Comparison of ENCODE assay signal across 26 mouse cellular contexts in genomic region chr6:65743871-65744202, GRCm38 (mm10). TPM values are rescaled to one million over a fixed set of nuclear protein-coding genes. Genes with fewer than 3 reads are reported as not detected.
A peak's percentile ranks its signal among the peaks of the same experiment; 100 is the strongest.
DNase-seq lines count a peak whose midpoint lies in the region; ATAC-seq and TF ChIP-seq lines count a peak whose summit lies in the region.
"Had no signal": no experiment of that assay in that cellular context is flagged by ENCODE, and none has a peak within 500 bp of the region (broad histone marks: within the 10 kb centered on the region; RNA-seq: fewer than 3 reads in every experiment).

No protein-coding gene starts in this region.

- no peaks in the 10 kb centered on the region for H3K9me3 ChIP-seq in hindbrain, embryonic 11.5 days (ENCODE audit: control insufficient read depth, low read length)
- H3K9me3 ChIP-seq in hindbrain, postnatal 0 days (ENCODE audit: low read length), result no peaks in the 10 kb centered on the region
- H3K9me3 ChIP-seq in midbrain, embryonic 11.5 days (ENCODE audit: control insufficient read depth, low read length), result peaks cover 3% of the 10 kb centered on the region
- H3K9me3 ChIP-seq in midbrain, embryonic 13.5 days, result no peaks in the 10 kb centered on the region
- no peaks in the 10 kb centered on the region for H3K9me3 ChIP-seq in CH12.LX (replicated peaks; ENCODE audit: low read length)
- H3K9me3 ChIP-seq: forebrain, embryonic 12.5 days; heart, embryonic 12.5 days; heart, embryonic 15.5 days; hindbrain, embryonic 15.5 days; intestine, embryonic 15.5 days had no signal

- no peak for TF ChIP-seq EP300 in CH12.LX (IDR thresholded peaks at IDR 0.05; ENCODE audit: low read length)

- TF ChIP-seq CTCF in hindbrain, postnatal 0 days (IDR thresholded peaks at IDR 0.05; ENCODE audit: low read depth), result no peak
- TF ChIP-seq CTCF in CH12.LX (conservative IDR thresholded peaks at IDR 0.05 in 1 of 2, IDR thresholded peaks at IDR 0.05 in 1 of 2; ENCODE audit: low read depth in 2 of 2, low read length in 2 of 2), result no peak

- in situ Hi-C loops in CH12.LX (cut with MboI; ENCODE audit: low pct_ligation_motif_present, low pct_unique_long_range_greater_than_20kb, low sequenced_read_pairs), result no loop called here

- dilution Hi-C loops in CH12.LX (cut with MboI; ENCODE audit: extremely low pct_ligation_motif_present, extremely low pct_unique_long_range_greater_than_20kb, low sequenced_read_pairs), result no loop called here

- TF ChIP-seq RAD21 in CH12.LX (IDR thresholded peaks at IDR 0.05; ENCODE audit: low read depth, low read length), result no peak

- no peak overlapping the region for H3K27ac ChIP-seq in hindbrain, embryonic 11.5 days (ENCODE audit: low read depth, low read length)
- H3K27ac ChIP-seq in hindbrain, postnatal 0 days, result no peak overlapping the region
- H3K27ac ChIP-seq in midbrain, embryonic 11.5 days (ENCODE audit: low read depth, low read length), result no peak overlapping the region
- H3K27ac ChIP-seq in midbrain, embryonic 13.5 days, result no peak overlapping the region
- H3K27ac ChIP-seq in CH12.LX (ENCODE audit: insufficient read depth, low read depth), result no peak overlapping the region
- H3K27ac ChIP-seq: embryonic facial prominence, embryonic 10.5 days; embryonic facial prominence, embryonic 13.5 days; forebrain, embryonic 12.5 days; forebrain, embryonic 15.5 days; heart, embryonic 15.5 days; hindbrain, embryonic 15.5 days; intestine, embryonic 15.5 days had no signal

- no peaks in the 10 kb centered on the region for H3K36me3 ChIP-seq in hindbrain, embryonic 11.5 days (ENCODE audit: control insufficient read depth, insufficient read depth, low read length)
- H3K36me3 ChIP-seq in hindbrain, postnatal 0 days (ENCODE audit: insufficient read depth, low read length), result no peaks in the 10 kb centered on the region
- no peaks in the 10 kb centered on the region for H3K36me3 ChIP-seq in midbrain, embryonic 11.5 days (ENCODE audit: control insufficient read depth, insufficient read depth, low read length)
- H3K36me3 ChIP-seq in midbrain, embryonic 13.5 days, result no peaks in the 10 kb centered on the region
- H3K36me3 ChIP-seq in CH12.LX (replicated peaks in 1 of 2; ENCODE audit: control insufficient read depth in 1 of 2, insufficient read depth in 1 of 2, low read length in 1 of 2), result no peaks in the 10 kb centered on the region
- H3K36me3 ChIP-seq: embryonic facial prominence, embryonic 13.5 days; forebrain, embryonic 12.5 days; forebrain, embryonic 15.5 days; heart, embryonic 12.5 days; heart, embryonic 15.5 days; hindbrain, embryonic 15.5 days; intestine, embryonic 15.5 days had no signal

- no peaks in the 10 kb centered on the region for H3K79me2 ChIP-seq in CH12.LX (replicated peaks; ENCODE audit: control insufficient read depth, extremely low read depth, insufficient read depth, poor library complexity, severe bottlenecking)

- H3K9ac ChIP-seq in hindbrain, embryonic 11.5 days (ENCODE audit: low read depth, low read length), result no peak overlapping the region
- H3K9ac ChIP-seq in hindbrain, postnatal 0 days (replicated peaks; ENCODE audit: low read length), result no peak overlapping the region
- H3K9ac ChIP-seq in midbrain, embryonic 11.5 days (ENCODE audit: low read length), result no peak overlapping the region
- no peak overlapping the region for H3K9ac ChIP-seq in midbrain, embryonic 13.5 days (replicated peaks)
- H3K9ac ChIP-seq in CH12.LX (ENCODE audit: insufficient read depth, low read depth), result no peak overlapping the region
- H3K9ac ChIP-seq: embryonic facial prominence, embryonic 13.5 days; forebrain, embryonic 12.5 days; forebrain, embryonic 15.5 days; heart, embryonic 12.5 days; heart, embryonic 15.5 days; hindbrain, embryonic 15.5 days; intestine, embryonic 15.5 days had no signal

- peak; percentile 12 for DNase-seq in hindbrain, embryonic 11.5 days (ENCODE audit: low spot score)
- no peak for DNase-seq in hindbrain, postnatal 0 days (ENCODE audit: low spot score)
- no peak for DNase-seq in midbrain, embryonic 11.5 days (ENCODE audit: low spot score, missing footprints)
- DNase-seq in CH12.LX (ENCODE audit: extremely low read depth), result peak; percentile 2
- peak; percentile 17 for DNase-seq in Muller cell, postnatal 12 days (ENCODE audit: inconsistent ontology term)
- DNase-seq: adrenal gland, postnatal 10 days; adrenal gland, postnatal 36 days; cerebellum, adult 18-20 months; cerebellum, adult 9-10 months; cerebellum, postnatal 14 days; gastrocnemius, postnatal 25 days; heart, adult 18-20 months; heart, postnatal 10 days; heart, postnatal 36 days had no signal

- no peaks in the 10 kb centered on the region for H3K4me1 ChIP-seq in hindbrain, embryonic 11.5 days (replicated peaks; ENCODE audit: control insufficient read depth, insufficient read depth, low read length)
- H3K4me1 ChIP-seq in hindbrain, postnatal 0 days (ENCODE audit: insufficient read depth, low read length), result no peaks in the 10 kb centered on the region
- H3K4me1 ChIP-seq in midbrain, embryonic 11.5 days (ENCODE audit: control insufficient read depth, insufficient read depth, low read length), result no peaks in the 10 kb centered on the region; the same call in 1 of the 2 replicates
- H3K4me1 ChIP-seq in midbrain, embryonic 13.5 days (replicated peaks), result 0 out of 2 replicates have a peak, but pooled peaks cover 3% of the 10 kb centered on the region
- H3K4me1 ChIP-seq in CH12.LX (ENCODE audit: control insufficient read depth in 1 of 2, insufficient read depth in 2 of 2), result no peaks in the 10 kb centered on the region
- H3K4me1 ChIP-seq: embryonic facial prominence, embryonic 10.5 days; embryonic facial prominence, embryonic 13.5 days; forebrain, embryonic 12.5 days; forebrain, embryonic 15.5 days; heart, embryonic 15.5 days; hindbrain, embryonic 15.5 days; intestine, embryonic 15.5 days had no signal

- no peak overlapping the region for H3K4me2 ChIP-seq in hindbrain, embryonic 11.5 days (replicated peaks; ENCODE audit: low read depth, low read length)
- no peak overlapping the region for H3K4me2 ChIP-seq in hindbrain, postnatal 0 days (ENCODE audit: low read depth, low read length)
- H3K4me2 ChIP-seq in midbrain, embryonic 11.5 days, result no peak overlapping the region
- H3K4me2 ChIP-seq in midbrain, embryonic 13.5 days (replicated peaks), result no peak overlapping the region
- H3K4me2 ChIP-seq in CH12.LX (ENCODE audit: insufficient read depth, low read depth, poor library complexity, severe bottlenecking), result no peak overlapping the region
- H3K4me2 ChIP-seq: embryonic facial prominence, embryonic 13.5 days; forebrain, embryonic 12.5 days; forebrain, embryonic 15.5 days; heart, embryonic 12.5 days; heart, embryonic 15.5 days; hindbrain, embryonic 15.5 days; intestine, embryonic 15.5 days had no signal

- H3K27me3 ChIP-seq in hindbrain, embryonic 11.5 days (ENCODE audit: control insufficient read depth, insufficient read depth, low read length), result no peaks in the 10 kb centered on the region
- no peaks in the 10 kb centered on the region for H3K27me3 ChIP-seq in hindbrain, postnatal 0 days (ENCODE audit: insufficient read depth, low read length)
- H3K27me3 ChIP-seq in midbrain, embryonic 11.5 days (ENCODE audit: control insufficient read depth, insufficient read depth, low read length), result no peaks in the 10 kb centered on the region
- H3K27me3 ChIP-seq in midbrain, embryonic 13.5 days, result no peaks in the 10 kb centered on the region
- H3K27me3 ChIP-seq in CH12.LX (replicated peaks), result no peaks in the 10 kb centered on the region
- H3K27me3 ChIP-seq: embryonic facial prominence, embryonic 13.5 days; forebrain, embryonic 12.5 days; forebrain, embryonic 15.5 days; heart, embryonic 12.5 days; heart, embryonic 15.5 days; hindbrain, embryonic 15.5 days; intestine, embryonic 15.5 days had no signal

- TF ChIP-seq POLR2A in CH12.LX (IDR thresholded peaks at IDR 0.05; ENCODE audit: low read depth, low read length), result no peak

- H3K4me3 ChIP-seq in hindbrain, embryonic 11.5 days (ENCODE audit: low read depth, low read length), result no peak overlapping the region
- H3K4me3 ChIP-seq in hindbrain, postnatal 0 days (ENCODE audit: low read length), result no peak overlapping the region
- H3K4me3 ChIP-seq in midbrain, embryonic 11.5 days (ENCODE audit: low read depth, low read length), result no peak overlapping the region
- no peak overlapping the region for H3K4me3 ChIP-seq in midbrain, embryonic 13.5 days (replicated peaks)
- no peak overlapping the region for H3K4me3 ChIP-seq in CH12.LX (replicated peaks in 1 of 3; ENCODE audit: low read depth in 2 of 3, low read length in 2 of 3, poor library complexity in 1 of 3)
- H3K4me3 ChIP-seq: embryonic facial prominence, embryonic 10.5 days; embryonic facial prominence, embryonic 13.5 days; erythroblast, embryonic 14.5 days; forebrain, embryonic 12.5 days; forebrain, embryonic 15.5 days; heart, embryonic 12.5 days; heart, embryonic 15.5 days; hindbrain, embryonic 15.5 days; intestine, embryonic 15.5 days had no signal

- ATAC-seq in hindbrain, embryonic 11.5 days (ENCODE audit: low FRiP score), result peak; percentile 52
- ATAC-seq in hindbrain, postnatal 0 days, result no peak
- peak; percentile 58; the same call in 1 of the 2 replicates for ATAC-seq in midbrain, embryonic 11.5 days (ENCODE audit: low FRiP score)
- no peak for ATAC-seq in midbrain, embryonic 13.5 days
- ATAC-seq: CD4-positive, CD25-positive, alpha-beta regulatory T cell, adult 4 months; forebrain, embryonic 15.5 days; intestine, embryonic 15.5 days; Patski had no signal

TF ChIP-seq in CH12.LX, 34 proteins besides CTCF, POLR2A, EP300 and RAD21 (continues in another document):
- TF ChIP-seq MAZ (IDR thresholded peaks at IDR 0.05; ENCODE audit: low read depth, low read length) (no peak), MAX (IDR thresholded peaks at IDR 0.05; ENCODE audit: low read length) (no peak), HCFC1 (IDR thresholded peaks at IDR 0.05; ENCODE audit: low read depth, low read length) (no peak), MXI1 (IDR thresholded peaks at IDR 0.05; ENCODE audit: low read depth, low read length) (no peak), TBP (conservative IDR thresholded peaks at IDR 0.05; ENCODE audit: low read depth, low read length) (no peak), TCF12 (IDR thresholded peaks at IDR 0.05; ENCODE audit: low read depth, low read length) (no peak), E2F4 (IDR thresholded peaks at IDR 0.05; ENCODE audit: insufficient replicate concordance, low read depth, low read length) (no peak), SMC3 (IDR thresholded peaks at IDR 0.05; ENCODE audit: low read depth, low read length) (no peak), ZNF384 (IDR thresholded peaks at IDR 0.05; ENCODE audit: low read depth, low read length) (no peak)

RNA-seq across cellular contexts. Expression of gene Prdm5, which starts 35.0 kb away (rescaled TPM):
- polyA plus RNA-seq in hindbrain, embryonic 11.5 days (2014; fragmentation: Nextera tagmentation; extraction: Ambion mirVana), result 16.2 and 16.4 TPM in 2 replicates
- 7.4 and 11.9 TPM in 2 replicates for total RNA-seq in hindbrain, postnatal 0 days (2014; rRNA removed)
- 5.0 and 6.9 TPM in 2 replicates for polyA plus RNA-seq in hindbrain, postnatal 0 days (2015; fragmentation: Nextera tagmentation; extraction: Ambion mirVana)
- polyA plus RNA-seq in midbrain, embryonic 11.5 days (2014; fragmentation: Nextera tagmentation; extraction: Ambion mirVana), result 13.1 and 13.3 TPM in 2 replicates
- 6.8 and 7.2 TPM in 2 replicates for polyA plus RNA-seq in midbrain, embryonic 13.5 days (2015; fragmentation: Nextera tagmentation; extraction: Ambion mirVana)
- total RNA-seq in CH12.LX (2012; rRNA removed), result not detected in 2 replicates
- not detected in 2 replicates for total RNA-seq in CH12.LX (2014; rRNA removed)
- not detected in 2 replicates for polyA plus RNA-seq in CH12.LX (2012; ENCODE audit: insufficient read length, low read depth)
- polyA plus RNA-seq: erythroblast, embryonic 14.5 days had no signal

Comparison
In these comparisons a context has a peak if more than half of its experiments do, and no peak if none do; other contexts are left out.
1. ATAC-seq: peak in hindbrain, embryonic 11.5 days (single experiment) and midbrain, embryonic 11.5 days (single experiment); none in hindbrain, postnatal 0 days (single experiment) and midbrain, embryonic 13.5 days (single experiment).
2. DNase-seq: peak in hindbrain, embryonic 11.5 days (single experiment), CH12.LX (single experiment) and Muller cell, postnatal 12 days (single experiment); none in hindbrain, postnatal 0 days (single experiment) and midbrain, embryonic 11.5 days (single experiment).